Mouse (Mus musculus): ENCODE measurements around the gene Prkn. TPM values are rescaled to one million over a fixed set of nuclear protein-coding genes. Genes with fewer than 3 reads are reported as not detected.
"Not testable (repeated sequence)": the region's sequence is repeated elsewhere in the genome, so short reads cannot be mapped to it uniquely, and the experiment has no call there.

Gene Prkn
- total RNA-seq, 1 experiment = 1.7 TPM

- Histone ChIP-seq H3K9ac (ENCODE audit: insufficient read depth, low read depth, low read length, poor library complexity, severe bottlenecking) (no peak overlapping the region), H3K9me3 (ENCODE audit: control insufficient read depth, insufficient read depth, low read depth, low read length) (no peaks in the 10 kb centered on the region), H3K36me3 (ENCODE audit: control insufficient read depth, insufficient read depth, low read length, poor library complexity, severe bottlenecking) (no peaks in the 10 kb centered on the region), H3K4me3 (ENCODE audit: insufficient read depth in 1 of 2, low read depth in 1 of 2, low read length in 2 of 2, poor library complexity in 1 of 2, severe bottlenecking in 1 of 2) (no peak overlapping the region), H3K4me1 (ENCODE audit: control insufficient read depth in 2 of 2, insufficient read depth in 2 of 2, low read length in 2 of 2, poor library complexity in 1 of 2) (no peaks in the 10 kb centered on the region; a peak in 1 of 4 replicates), H3K27ac (ENCODE audit: insufficient read depth, low read depth, low read length, poor library complexity, severe bottlenecking) (no peak overlapping the region)
- DNase-seq (ENCODE audit: low read depth, low spot score) = no peak
- in situ Hi-C loops (cut with MboI; ENCODE audit: low sequenced_read_pairs in 2 of 2, unreplicated experiment in 2 of 2) = no loop called here
- no peak for TF ChIP-seq CHD2 (IDR thresholded peaks at IDR 0.05; ENCODE audit: low read depth, low read length)
- TF ChIP-seq ZC3H11A (IDR thresholded peaks at IDR 0.05; ENCODE audit: borderline replicate concordance, low read depth, low read length) = no peak
- no peak for TF ChIP-seq ZNF384 (IDR thresholded peaks at IDR 0.05; ENCODE audit: low read depth, low read length)
- TF ChIP-seq MAFK (IDR thresholded peaks at IDR 0.05; ENCODE audit: insufficient read depth, low read depth, low read length) = no peak
- no peak for TF ChIP-seq HCFC1 (IDR thresholded peaks at IDR 0.05; ENCODE audit: borderline replicate concordance, insufficient read depth, low read length)
Observed at GRCm38 (mm10) chr17:11990386-11991087, 1150.4 kb downstream of the Prkn start.

- in situ Hi-C loops (cut with MboI; ENCODE audit: low sequenced_read_pairs in 2 of 2, unreplicated experiment in 2 of 2) = no loop called here
- Histone ChIP-seq H3K27ac (ENCODE audit: insufficient read depth, low read depth, low read length, poor library complexity, severe bottlenecking) (no peak overlapping the region), H3K9ac (ENCODE audit: insufficient read depth, low read depth, low read length, poor library complexity, severe bottlenecking) (no peak overlapping the region), H3K36me3 (ENCODE audit: control insufficient read depth, insufficient read depth, low read length, poor library complexity, severe bottlenecking) (no peaks in the 10 kb centered on the region), H3K4me3 (ENCODE audit: insufficient read depth in 1 of 2, low read depth in 1 of 2, low read length in 2 of 2, poor library complexity in 1 of 2, severe bottlenecking in 1 of 2) (no peak overlapping the region), H3K9me3 (ENCODE audit: control insufficient read depth, insufficient read depth, low read depth, low read length) (no peaks in the 10 kb centered on the region), H3K4me1 (ENCODE audit: control insufficient read depth in 2 of 2, insufficient read depth in 2 of 2, low read length in 2 of 2, poor library complexity in 1 of 2) (no peaks in the 10 kb centered on the region; a peak in 1 of 4 replicates)
- TF ChIP-seq HCFC1 (IDR thresholded peaks at IDR 0.05; ENCODE audit: borderline replicate concordance, insufficient read depth, low read length) (no peak), ZNF384 (IDR thresholded peaks at IDR 0.05; ENCODE audit: low read depth, low read length) (no peak), ZC3H11A (IDR thresholded peaks at IDR 0.05; ENCODE audit: borderline replicate concordance, low read depth, low read length) (peak; percentile 39; the same call in 1 of the 2 replicates), MAFK (IDR thresholded peaks at IDR 0.05; ENCODE audit: insufficient read depth, low read depth, low read length) (0 out of 2 replicates have a peak, but pooled peaks have one; percentile 40), CHD2 (IDR thresholded peaks at IDR 0.05; ENCODE audit: low read depth, low read length) (no peak)
- peak; percentile 40 for DNase-seq (ENCODE audit: low read depth, low spot score)
Observed at GRCm38 (mm10) chr17:11993249-11993648, 1153.1 kb downstream of the Prkn start.

GRCm38 (mm10) chr17:11994252-11994651 lies 1154.1 kb downstream of the Prkn start:
- TF ChIP-seq ZC3H11A (IDR thresholded peaks at IDR 0.05; ENCODE audit: borderline replicate concordance, low read depth, low read length) = no peak
- TF ChIP-seq HCFC1 (IDR thresholded peaks at IDR 0.05; ENCODE audit: borderline replicate concordance, insufficient read depth, low read length) = no peak
- TF ChIP-seq CHD2 (IDR thresholded peaks at IDR 0.05; ENCODE audit: low read depth, low read length) = no peak
- TF ChIP-seq ZNF384 (IDR thresholded peaks at IDR 0.05; ENCODE audit: low read depth, low read length) = no peak
- no peak for TF ChIP-seq MAFK (IDR thresholded peaks at IDR 0.05; ENCODE audit: insufficient read depth, low read depth, low read length)
- Histone ChIP-seq H3K4me3 (ENCODE audit: insufficient read depth in 1 of 2, low read depth in 1 of 2, low read length in 2 of 2, poor library complexity in 1 of 2, severe bottlenecking in 1 of 2) (no peak overlapping the region), H3K9me3 (ENCODE audit: control insufficient read depth, insufficient read depth, low read depth, low read length) (no peaks in the 10 kb centered on the region), H3K4me1 (ENCODE audit: control insufficient read depth in 2 of 2, insufficient read depth in 2 of 2, low read length in 2 of 2, poor library complexity in 1 of 2) (no peaks in the 10 kb centered on the region; a peak in 1 of 4 replicates), H3K27ac (ENCODE audit: insufficient read depth, low read depth, low read length, poor library complexity, severe bottlenecking) (no peak overlapping the region), H3K36me3 (ENCODE audit: control insufficient read depth, insufficient read depth, low read length, poor library complexity, severe bottlenecking) (no peaks in the 10 kb centered on the region), H3K9ac (ENCODE audit: insufficient read depth, low read depth, low read length, poor library complexity, severe bottlenecking) (no peak overlapping the region)
- in situ Hi-C loops (cut with MboI; ENCODE audit: low sequenced_read_pairs in 2 of 2, unreplicated experiment in 2 of 2) = no loop called here
- no peak for DNase-seq (ENCODE audit: low read depth, low spot score)

GRCm38 (mm10) chr17:11994754-11995153 lies 1154.6 kb downstream of the Prkn start:
- in situ Hi-C loops (cut with MboI; ENCODE audit: low sequenced_read_pairs in 2 of 2, unreplicated experiment in 2 of 2); H3K27ac ChIP-seq (ENCODE audit: insufficient read depth, low read depth, low read length, poor library complexity, severe bottlenecking): not testable (repeated sequence)

GRCm38 (mm10) chr17:11995522-11995921 lies 1155.3 kb downstream of the Prkn start:
- Histone ChIP-seq H3K4me1 (ENCODE audit: control insufficient read depth in 2 of 2, insufficient read depth in 2 of 2, low read length in 2 of 2, poor library complexity in 1 of 2) (no peaks in the 10 kb centered on the region; a peak in 1 of 4 replicates), H3K36me3 (ENCODE audit: control insufficient read depth, insufficient read depth, low read length, poor library complexity, severe bottlenecking) (no peaks in the 10 kb centered on the region), H3K27ac (ENCODE audit: insufficient read depth, low read depth, low read length, poor library complexity, severe bottlenecking) (no peak overlapping the region), H3K9me3 (ENCODE audit: control insufficient read depth, insufficient read depth, low read depth, low read length) (no peaks in the 10 kb centered on the region), H3K4me3 (ENCODE audit: insufficient read depth in 1 of 2, low read depth in 1 of 2, low read length in 2 of 2, poor library complexity in 1 of 2, severe bottlenecking in 1 of 2) (no peak overlapping the region), H3K9ac (ENCODE audit: insufficient read depth, low read depth, low read length, poor library complexity, severe bottlenecking) (no peak overlapping the region)
- DNase-seq (ENCODE audit: low read depth, low spot score) = no peak
- TF ChIP-seq ZNF384 (IDR thresholded peaks at IDR 0.05; ENCODE audit: low read depth, low read length) (no peak), HCFC1 (IDR thresholded peaks at IDR 0.05; ENCODE audit: borderline replicate concordance, insufficient read depth, low read length) (no peak), MAFK (IDR thresholded peaks at IDR 0.05; ENCODE audit: insufficient read depth, low read depth, low read length) (no peak), ZC3H11A (IDR thresholded peaks at IDR 0.05; ENCODE audit: borderline replicate concordance, low read depth, low read length) (no peak), CHD2 (IDR thresholded peaks at IDR 0.05; ENCODE audit: low read depth, low read length) (no peak)
- in situ Hi-C loops (cut with MboI; ENCODE audit: low sequenced_read_pairs in 2 of 2, unreplicated experiment in 2 of 2) = no loop called here

More at GRCm38 (mm10) chr17:11994754-11995153, 1154.6 kb downstream of the Prkn start:
- H3K9ac ChIP-seq (ENCODE audit: insufficient read depth, low read depth, low read length, poor library complexity, severe bottlenecking); H3K4me1 ChIP-seq (ENCODE audit: control insufficient read depth in 2 of 2, insufficient read depth in 2 of 2, low read length in 2 of 2, poor library complexity in 1 of 2); H3K36me3 ChIP-seq (ENCODE audit: control insufficient read depth, insufficient read depth, low read length, poor library complexity, severe bottlenecking); DNase-seq (ENCODE audit: low read depth, low spot score); H3K9me3 ChIP-seq (ENCODE audit: control insufficient read depth, insufficient read depth, low read depth, low read length); H3K4me3 ChIP-seq (ENCODE audit: insufficient read depth in 1 of 2, low read depth in 1 of 2, low read length in 2 of 2, poor library complexity in 1 of 2, severe bottlenecking in 1 of 2): not testable (repeated sequence)
